Mouse (Mus musculus) left cerebral cortex, adult 2 months (tissue): Measurements from ENCODE around the gene Dach1. TPM values are rescaled to one million over a fixed set of nuclear protein-coding genes. Genes with fewer than 3 reads are reported as not detected.

Source experiments
- DNase-seq, 2 experiments: peaks; one replicate each; pipeline ENCODE4 v3.0.0; 2021 to 2022; ENCODE audit warnings: low spot score in 2 of 2, mixed read lengths in 1 of 2; ENCODE audit errors: extremely low spot score in 1 of 2
- H3K27ac ChIP-seq: fragments of 200-600 bp; 2 replicates; pipeline ENCODE4 v1.8.1; 2022
- H3K4me3 ChIP-seq: fragments of 200-600 bp; 2 replicates; pipeline ENCODE4 v1.8.1; 2022
- CTCF ChIP-seq: fragments of 200-600 bp; IDR thresholded peaks from 2 replicates; pipeline ENCODE4 v1.8.1; 2022; ENCODE audit warnings: antibody characterized with exemption, mild to moderate bottlenecking, moderate library complexity
- intact Hi-C: fragments of 180-260 bp; cut with DNase I; formaldehyde crosslinking; loops from one replicate; pipeline ENCODE4 v1.15.1; 2025
- total RNA-seq, 2 experiments: library from RNA; stranded (reverse); gene quantifications; 2 replicates each; pipeline ENCODE4 v1.2.3; 2021

Dach1 gene
- total RNA-seq, 2 experiments from 2014 or later: 3.4 to 5.6 TPM

GRCm38 (mm10) chr14:97896622-97897021, 272.9 kb downstream of the Dach1 start:
- no peak overlapping the region for H3K4me3 ChIP-seq
- intact Hi-C loops: no loop called here
- TF ChIP-seq CTCF: no peak
- H3K27ac ChIP-seq: no peak overlapping the region
- no peak for DNase-seq

- H3K27ac ChIP-seq: no peak overlapping the region
- intact Hi-C loops: no loop called here
- no peak overlapping the region for H3K4me3 ChIP-seq
- peak; percentile 20 for TF ChIP-seq CTCF
- DNase-seq: no peak
These were observed 287.6 kb downstream of the Dach1 start for GRCm38 (mm10) chr14:97881976-97882375.

- TF ChIP-seq CTCF: no peak
- intact Hi-C loops: no loop called here
- Histone ChIP-seq H3K27ac (no peak overlapping the region), H3K4me3 (no peak overlapping the region)
- no peak for DNase-seq
These were observed 298.6 kb downstream of the Dach1 start for GRCm38 (mm10) chr14:97871001-97871400.

GRCm38 (mm10) chr14:97858384-97858783, 311.2 kb downstream of the Dach1 start:
- no peak overlapping the region for H3K4me3 ChIP-seq
- intact Hi-C loops: no loop called here
- no peak overlapping the region for H3K27ac ChIP-seq
- TF ChIP-seq CTCF: no peak
- DNase-seq: no peak

- H3K27ac ChIP-seq: no peak overlapping the region
- intact Hi-C loops: no loop called here
- H3K4me3 ChIP-seq: no peak overlapping the region
- DNase-seq: no peak
- no peak for TF ChIP-seq CTCF
These were observed 312.3 kb downstream of the Dach1 start for GRCm38 (mm10) chr14:97857276-97857675.

- Histone ChIP-seq H3K4me3 (no peak overlapping the region), H3K27ac (no peak overlapping the region)
- intact Hi-C loops: no loop called here
- no peak for TF ChIP-seq CTCF
- no peak for DNase-seq
These were observed 314.2 kb downstream of the Dach1 start for GRCm38 (mm10) chr14:97855345-97855744.

GRCm38 (mm10) chr14:97850486-97850885, 319.1 kb downstream of the Dach1 start:
- H3K27ac ChIP-seq: no peak overlapping the region
- DNase-seq: no peak
- TF ChIP-seq CTCF: no peak
- no peak overlapping the region for H3K4me3 ChIP-seq
- intact Hi-C loops: no loop called here

GRCm38 (mm10) chr14:97847641-97848040, 321.9 kb downstream of the Dach1 start:
- TF ChIP-seq CTCF: no peak
- DNase-seq: no peak
- Histone ChIP-seq H3K27ac (no peak overlapping the region), H3K4me3 (no peak overlapping the region)
- intact Hi-C loops: no loop called here

- DNase-seq: no peak
- TF ChIP-seq CTCF: no peak
- no peak overlapping the region for H3K27ac ChIP-seq
- H3K4me3 ChIP-seq: no peak overlapping the region
- intact Hi-C loops: no loop called here
These were observed 330.3 kb downstream of the Dach1 start for GRCm38 (mm10) chr14:97839275-97839674.

GRCm38 (mm10) chr14:97829865-97830264, 339.7 kb downstream of the Dach1 start:
- intact Hi-C loops: no loop called here

GRCm38 (mm10) chr14:97814555-97815175, 354.9 kb downstream of the Dach1 start:
- TF ChIP-seq CTCF: no peak
- intact Hi-C loops: no loop called here
- DNase-seq: no peak
- Histone ChIP-seq H3K27ac (no peak overlapping the region), H3K4me3 (no peak overlapping the region)

More at GRCm38 (mm10) chr14:97829865-97830264, 339.7 kb downstream of the Dach1 start:
- H3K4me3 ChIP-seq: no peak overlapping the region
- no peak overlapping the region for H3K27ac ChIP-seq
- peak; percentile 37 for TF ChIP-seq CTCF
- DNase-seq: no peak

- no peak for DNase-seq
- no peak for TF ChIP-seq CTCF
- intact Hi-C loops: no loop called here
- no peak overlapping the region for H3K27ac ChIP-seq
- H3K4me3 ChIP-seq: peak overlapping the region; percentile 24; the same call in 1 of the 2 replicates
These were observed 356.0 kb downstream of the Dach1 start for GRCm38 (mm10) chr14:97813557-97813956.

- Histone ChIP-seq H3K27ac (no peak overlapping the region), H3K4me3 (no peak overlapping the region)
- no peak for TF ChIP-seq CTCF
- intact Hi-C loops: no loop called here
- no peak for DNase-seq
These were observed 374.1 kb downstream of the Dach1 start for GRCm38 (mm10) chr14:97795385-97795952.
